Mouse (Mus musculus) duodenum, adult 2 months (tissue): ENCODE measurements around the gene Gna11. TPM values are rescaled to one million over a fixed set of nuclear protein-coding genes. Genes with fewer than 3 reads are reported as not detected.

Experiments
- polyA plus RNA-seq: library from polyadenylated mRNA; depleted of rRNA; stranded (reverse); fragments of >200 nt; gene quantifications from 2 replicates; pipeline ENCODE4 v1.2.3, GENCODE M21; 2012; ENCODE audit warnings: low replicate concordance; rRNA removed

Gna11 gene
- 397 and 652 TPM in 2 replicates for polyA plus RNA-seq

GRCm38 (mm10) chr10:81545161-81545747, at the start of gene Gna11:
Gene Gna11 (minus strand): TSS chr10:81545190.

GRCm38 (mm10) chr10:81574081-81575056, 29.4 kb upstream of the Gna11 start, which contains the start of gene Tle2:
Gene Tle2 (plus strand): TSS chr10:81574561.

DNA sequence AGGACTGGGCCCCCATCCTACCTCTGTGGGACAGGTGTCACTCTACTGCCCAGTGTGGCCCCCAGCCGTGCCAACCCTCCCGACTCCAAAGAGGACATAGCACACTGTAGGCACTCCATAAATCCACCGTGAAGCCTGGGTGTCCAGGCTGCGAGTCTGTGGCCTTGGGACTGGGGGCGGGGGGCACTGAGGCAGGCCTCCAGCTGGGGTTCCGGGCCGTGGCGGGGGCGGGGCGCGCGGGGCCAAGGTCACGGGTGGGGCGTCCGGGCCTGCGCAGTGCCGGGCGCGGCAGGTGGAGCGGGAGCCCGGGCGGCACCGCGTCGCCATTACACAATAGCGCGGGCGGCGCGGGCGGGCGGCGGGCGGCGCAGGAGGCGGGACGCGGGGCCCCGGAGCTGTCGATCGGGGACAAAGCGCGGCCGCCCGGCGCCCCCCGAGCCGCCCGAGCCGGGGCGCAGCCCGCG, 14.2 kb upstream of the Gna11 start, which contains the start of gene Aes:
Gene Aes (plus strand): TSS at position 326 of the 464 bp plus-strand sequence.

GRCm38 (mm10) chr10:81524051-81524605, 20.9 kb downstream of the Gna11 start, which contains the start of gene Gna15:
Gene Gna15 (minus strand): TSS chr10:81524225.

DNA sequence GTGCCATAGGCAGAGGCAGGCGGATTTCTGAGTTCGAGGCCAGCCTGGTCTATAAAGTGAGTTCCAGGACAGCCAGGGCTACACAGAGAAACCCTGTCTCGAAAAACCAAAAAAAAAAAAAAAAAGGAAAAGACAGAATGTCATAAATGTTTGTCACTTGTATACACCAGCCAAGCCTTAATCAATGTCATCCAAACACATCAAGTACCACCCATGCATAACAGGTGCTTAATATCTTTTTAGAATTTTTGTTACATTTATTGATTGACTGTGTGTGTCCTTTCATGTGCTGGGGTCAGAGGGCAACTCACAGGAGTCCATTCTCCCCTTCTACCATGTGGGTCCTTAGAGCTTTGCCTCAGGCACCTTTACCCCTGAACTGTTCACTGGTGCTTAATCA, 45.0 kb downstream of the Gna11 start, which contains the start of gene S1pr4:
Gene S1pr4 (minus strand): TSS at position 101 of the 400 bp plus-strand sequence.

DNA sequence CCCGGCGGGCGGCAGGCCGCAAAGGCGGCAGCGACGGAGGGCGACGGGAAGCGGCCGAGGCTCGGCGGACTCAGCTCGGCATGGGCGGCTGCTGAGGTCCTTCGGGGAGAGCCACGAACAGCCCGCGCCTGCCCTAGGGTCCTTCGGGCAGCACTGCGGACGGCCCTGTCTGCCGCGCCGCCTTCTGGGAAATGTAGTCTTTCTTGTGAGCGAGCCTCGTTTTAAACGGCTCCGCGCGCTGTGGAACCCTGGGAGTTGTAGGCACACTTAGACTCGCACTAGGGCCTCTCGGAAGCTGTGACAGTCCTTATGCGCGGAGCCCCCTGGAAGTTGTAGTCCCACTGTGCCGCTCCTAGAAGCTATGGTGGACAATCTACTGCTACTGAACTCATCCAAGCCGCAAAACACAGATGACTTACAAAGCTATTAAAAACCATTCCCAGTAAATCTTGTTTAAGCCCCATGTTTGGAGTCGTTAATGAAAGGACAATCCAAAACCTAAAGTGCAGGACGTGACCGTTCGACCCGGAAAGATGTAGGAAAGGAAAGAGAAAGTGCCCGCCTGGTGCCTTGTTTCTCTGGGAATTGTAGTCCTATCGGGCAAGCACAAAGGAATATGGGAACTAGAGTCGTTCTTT, 48.6 kb downstream of the Gna11 start, which contains the start of gene Ncln:
Gene Ncln (minus strand): TSS at position 129 of the 638 bp plus-strand sequence.

DNA sequence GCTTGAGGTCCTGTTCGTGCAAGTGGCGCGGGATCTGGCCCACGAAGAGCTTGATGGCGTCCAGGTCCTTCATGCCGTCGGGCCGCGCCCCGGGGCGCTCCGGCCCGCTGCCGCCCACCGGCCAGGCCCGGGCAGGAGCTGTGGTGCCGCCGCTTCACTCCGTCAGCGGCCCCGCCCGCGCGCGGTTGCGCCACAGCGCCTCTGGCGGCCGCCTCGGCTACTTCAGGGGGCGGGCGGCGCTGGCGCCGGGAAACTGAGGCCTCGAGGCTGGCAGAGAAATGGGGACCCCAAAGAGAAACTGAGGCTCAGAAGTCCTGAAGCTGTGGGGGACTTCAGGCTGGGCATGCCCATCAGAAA, 62.5 kb downstream of the Gna11 start, which contains the start of gene Celf5:
Gene Celf5 (minus strand): TSS at position 177 of the 357 bp plus-strand sequence.

Other genes starting within 250 kb of the Gna11 start
- 18.0 and 21.0 TPM in 2 replicates for gene Cactin, start 224.1 kb downstream of the Gna11 start, polyA plus RNA-seq
- 10.9 and 12.5 TPM in 2 replicates for gene Tbxa2r, start 216.5 kb downstream of the Gna11 start, polyA plus RNA-seq
- gene Gipc3, start 201.9 kb downstream of the Gna11 start, polyA plus RNA-seq, result 1.3 and 1.4 TPM in 2 replicates
- 221 and 244 TPM in 2 replicates for gene Hmg20b, start 194.7 kb downstream of the Gna11 start, polyA plus RNA-seq
- 14.7 and 31.5 TPM in 2 replicates for gene Mfsd12, start 187.7 kb downstream of the Gna11 start, polyA plus RNA-seq
- gene 4930404N11Rik, start 179.4 kb downstream of the Gna11 start, polyA plus RNA-seq, result 9.2 and 36.1 TPM in 2 replicates
- gene Fzr1, start 166.7 kb downstream of the Gna11 start, polyA plus RNA-seq, result 85.3 and 131 TPM in 2 replicates
- 83.2 and 110 TPM in 2 replicates for gene Dohh, start 160.8 kb downstream of the Gna11 start, polyA plus RNA-seq
- gene Gm48551, start 160.7 kb downstream of the Gna11 start, polyA plus RNA-seq, result 1.3 and 3.5 TPM in 2 replicates
- gene Gm48552, start 156.2 kb downstream of the Gna11 start, polyA plus RNA-seq, result 4.4 and 4.7 TPM in 2 replicates
- 6,225 and 12,735 TPM in 2 replicates for gene Smim24, start 152.1 kb downstream of the Gna11 start, polyA plus RNA-seq
- gene Nfic, start 89.6 kb downstream of the Gna11 start, polyA plus RNA-seq, result 14.0 and 23.5 TPM in 2 replicates
- gene Celf5, start 62.5 kb downstream of the Gna11 start, polyA plus RNA-seq, result 3.8 and 8.4 TPM in 2 replicates
- gene Ncln, start 48.8 kb downstream of the Gna11 start, polyA plus RNA-seq, result 449 and 530 TPM in 2 replicates
- gene S1pr4, start 45.1 kb downstream of the Gna11 start, polyA plus RNA-seq, result 1.6 and 4.8 TPM in 2 replicates
- gene Gna15, start 21.0 kb downstream of the Gna11 start, polyA plus RNA-seq, result 1.3 and 1.6 TPM in 2 replicates
- 1,935 and 3,654 TPM in 2 replicates for gene Aes, start 14.3 kb upstream of the Gna11 start, polyA plus RNA-seq
- gene Tle2, start 29.4 kb upstream of the Gna11 start, polyA plus RNA-seq, result 18.3 and 66.9 TPM in 2 replicates
- 6.1 and 27.7 TPM in 2 replicates for gene Tle6, start 55.9 kb upstream of the Gna11 start, polyA plus RNA-seq
- gene BC025920, start 61.1 kb upstream of the Gna11 start, polyA plus RNA-seq, result 0.40 and 0.58 TPM in 2 replicates
- gene Sirt6, start 82.6 kb upstream of the Gna11 start, polyA plus RNA-seq, result 33.5 and 36.6 TPM in 2 replicates
- 12.7 and 25.7 TPM in 2 replicates for gene Ankrd24, start 83.3 kb upstream of the Gna11 start, polyA plus RNA-seq
- gene Gm10778, start 103.9 kb upstream of the Gna11 start, polyA plus RNA-seq, result not detected in 2 replicates
- gene Zfp433, start 159.6 kb upstream of the Gna11 start, polyA plus RNA-seq, result not detected in 2 replicates
- gene Gm3055, start 226.0 kb upstream of the Gna11 start, polyA plus RNA-seq, result not detected in 2 replicates